Mouse (Mus musculus): ENCODE results near the gene Arhgap33.

DNA sequence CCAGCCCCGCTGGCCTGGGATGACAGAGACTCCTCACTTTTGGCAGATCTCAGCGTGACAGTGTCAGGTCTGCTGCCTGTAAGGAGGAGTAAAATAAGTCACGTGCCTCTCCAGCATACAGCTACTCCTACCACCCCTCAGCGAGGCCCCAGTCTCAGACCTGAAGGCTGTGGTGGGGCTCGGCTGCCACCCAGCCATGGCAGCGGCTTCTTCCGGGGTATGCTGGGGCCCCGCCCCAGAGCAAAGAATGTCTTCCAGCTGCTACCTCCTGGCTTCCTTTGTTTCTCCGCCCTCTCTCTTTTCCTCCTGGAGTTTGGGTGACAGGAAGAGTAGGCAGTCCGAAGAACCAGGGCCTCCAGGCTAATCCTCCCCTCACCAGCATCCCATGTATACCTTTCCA, 8.9 kb downstream of the Arhgap33 start:
- TF ChIP-seq CTCF (IDR thresholded peaks at IDR 0.05; ENCODE audit: low read depth) (no peak), EP300 (IDR thresholded peaks at IDR 0.05; ENCODE audit: low read depth) (no peak)

Measured in liver, embryonic 14.5 days (tissue).